In genomic region chr9:113981099-113981880, GRCm38 (mm10) we compare ENCODE assay signal across 8 mouse cellular contexts. TPM values are rescaled to one million over a fixed set of nuclear protein-coding genes. Genes with fewer than 3 reads are reported as not detected.
DNase-seq lines count a peak whose midpoint lies in the region; ATAC-seq lines count a peak whose summit lies in the region.

No protein-coding gene starts in this region.

- no peak overlapping the region for H3K9ac ChIP-seq in forebrain, embryonic 12.5 days

- no peaks in the 10 kb centered on the region for H3K27me3 ChIP-seq in forebrain, embryonic 12.5 days
- no peaks in the 10 kb centered on the region for H3K27me3 ChIP-seq in forebrain, embryonic 10.5 days (ENCODE audit: poor library complexity, severe bottlenecking)

- no peak for DNase-seq in forebrain, embryonic 10.5 days (ENCODE audit: extremely low spot score, low spot score)
- peak; percentile 45 for DNase-seq in adrenal gland, postnatal 10 days
- peak; percentile 47 to 59 for DNase-seq in heart, adult 9 months (ENCODE audit: low spot score in 2 of 2)
- DNase-seq in kidney, postnatal 36 days = peak; percentile 26 to 27
- no peak for DNase-seq in B cell, adult 2 months
- DNase-seq in frontal cortex, postnatal 25 days (ENCODE audit: low spot score in 2 of 2) = no peak

- no peak overlapping the region for H3K4me3 ChIP-seq in forebrain, embryonic 12.5 days (replicated peaks)
- H3K4me3 ChIP-seq in forebrain, embryonic 10.5 days = no peak overlapping the region

- no peak overlapping the region for H3K4me2 ChIP-seq in forebrain, embryonic 12.5 days

- H3K36me3 ChIP-seq in forebrain, embryonic 12.5 days (replicated peaks) = peaks cover 45% of the 10 kb centered on the region
- peaks cover 55% of the 10 kb centered on the region for H3K36me3 ChIP-seq in forebrain, embryonic 10.5 days (replicated peaks)

- H3K27ac ChIP-seq in forebrain, embryonic 12.5 days = peak overlapping the region; percentile 69
- H3K27ac ChIP-seq in forebrain, embryonic 10.5 days = no peak overlapping the region; the same call in 1 of the 2 replicates

- 73% methylated on average over 16 of the region's 16 CpGs for WGBS in forebrain, embryonic 12.5 days
- WGBS in forebrain, embryonic 10.5 days = 86% methylated on average over 16 of the region's 16 CpGs

- peak; percentile 64 for ATAC-seq in forebrain, embryonic 12.5 days (ENCODE audit: low FRiP score)
- peak; percentile 75 for ATAC-seq in megakaryocyte-erythroid progenitor cell, adult 5-6 weeks (replicated peaks; ENCODE audit: low FRiP score, low TSS enrichment, poor library complexity, severe bottlenecking)

- H3K9me3 ChIP-seq in forebrain, embryonic 12.5 days = no peaks in the 10 kb centered on the region
- H3K9me3 ChIP-seq in forebrain, embryonic 10.5 days = no peaks in the 10 kb centered on the region

- peaks cover 9% of the 10 kb centered on the region for H3K4me1 ChIP-seq in forebrain, embryonic 12.5 days
- H3K4me1 ChIP-seq in forebrain, embryonic 10.5 days = no peaks in the 10 kb centered on the region

RNA-seq across cellular contexts. Expression of gene Ubp1, which starts 50.6 kb away (rescaled TPM):
- polyA plus RNA-seq in forebrain, embryonic 12.5 days (2016; fragmentation: Nextera tagmentation; extraction: Ambion mirVana) = 46.7 and 47.6 TPM in 2 replicates
- polyA plus RNA-seq in forebrain, embryonic 10.5 days (2016; fragmentation: Nextera tagmentation; extraction: Ambion mirVana) = 35.4 and 39.1 TPM in 2 replicates
- 10 to 100 TPM; 42.2 to 59.4 TPM for total RNA-seq in adrenal gland, postnatal 10 days (2021)
- total RNA-seq in megakaryocyte-erythroid progenitor cell, adult 5-6 weeks (2014; fragmentation: Nextera tagmentation) = 85.8 and 94.0 TPM in 2 replicates
- total RNA-seq in megakaryocyte-erythroid progenitor cell, adult 5-6 weeks (2017) = 76.9 and 86.7 TPM in 2 replicates

Comparison
In these comparisons a context has a peak if more than half of its experiments do, and no peak if none do; other contexts are left out.
1. DNase-seq: peak in adrenal gland, postnatal 10 days (single experiment), heart, adult 9 months (2 of 2) and kidney, postnatal 36 days (2 of 2); none in forebrain, embryonic 10.5 days (single experiment), B cell, adult 2 months (0 of 2) and frontal cortex, postnatal 25 days (0 of 2).